Mouse (Mus musculus) liver, postnatal 0 days (tissue): ENCODE data around the gene Sft2d1.

ENCODE experiments used
- CTCF ChIP-seq: sonication (generic); IDR thresholded peaks from 2 replicates; pipeline ENCODE4 v1.5.1; 2016; ENCODE audit warnings: antibody characterized with exemption, low read depth
- EP300 ChIP-seq: IDR thresholded peaks from 2 replicates; pipeline ENCODE4 v1.6.1; 2016; ENCODE audit warnings: antibody characterized with exemption, low read depth, mild to moderate bottlenecking

DNA sequence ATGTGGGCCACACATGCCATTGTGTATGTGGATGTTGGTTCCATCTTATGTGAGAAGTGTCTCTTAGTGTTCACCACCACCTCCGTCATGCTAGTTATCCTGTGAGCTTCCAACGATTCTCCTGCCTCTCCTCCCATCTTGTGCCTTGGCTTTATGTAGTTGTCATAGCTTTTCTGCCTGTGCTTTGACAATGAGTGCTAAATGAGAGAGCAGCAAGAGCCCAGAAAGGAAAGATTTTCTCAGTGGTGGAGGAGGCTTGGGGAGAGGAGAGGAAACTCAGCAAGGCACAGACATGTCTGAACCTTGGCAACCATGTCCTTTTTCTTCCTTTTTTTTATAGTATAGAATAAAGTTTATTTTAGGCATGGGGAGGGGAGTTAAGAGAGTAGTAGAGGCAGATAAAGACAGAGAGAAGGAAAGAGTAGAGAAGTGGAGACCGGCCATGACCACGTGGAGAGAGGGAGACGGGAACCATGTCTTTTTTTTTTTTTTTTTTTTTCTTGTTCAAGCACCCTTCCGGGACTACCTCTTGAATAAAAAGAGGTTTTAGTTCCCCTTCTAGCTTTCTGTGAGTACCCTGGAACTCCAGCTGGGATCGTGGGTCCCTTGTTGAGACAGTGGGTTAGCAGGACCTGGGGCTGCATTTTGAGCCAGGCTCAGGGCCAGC is 8.0 kb upstream of the Sft2d1 start:
- no peak for TF ChIP-seq CTCF
- no peak for TF ChIP-seq EP300
